Mouse (Mus musculus) adrenal gland, postnatal 10 days (tissue): ENCODE data around the gene Tnni1. TPM values are rescaled to one million over a fixed set of nuclear protein-coding genes. Genes with fewer than 3 reads are reported as not detected.
A peak's percentile ranks its signal among the peaks of the same experiment; 100 is the strongest.

Experiments
- DNase-seq: peaks from one replicate; pipeline ENCODE4 v3.0.0; 2021; ENCODE audit warnings: mixed read lengths
- total RNA-seq, 2 experiments: library from RNA; stranded (reverse); gene quantifications; 2 replicates each; pipeline ENCODE4 v1.2.3; 2021

Gene Tnni1
- total RNA-seq, 2 experiments from 2014 or later, result 7.7 to 41.7 TPM

DNA sequence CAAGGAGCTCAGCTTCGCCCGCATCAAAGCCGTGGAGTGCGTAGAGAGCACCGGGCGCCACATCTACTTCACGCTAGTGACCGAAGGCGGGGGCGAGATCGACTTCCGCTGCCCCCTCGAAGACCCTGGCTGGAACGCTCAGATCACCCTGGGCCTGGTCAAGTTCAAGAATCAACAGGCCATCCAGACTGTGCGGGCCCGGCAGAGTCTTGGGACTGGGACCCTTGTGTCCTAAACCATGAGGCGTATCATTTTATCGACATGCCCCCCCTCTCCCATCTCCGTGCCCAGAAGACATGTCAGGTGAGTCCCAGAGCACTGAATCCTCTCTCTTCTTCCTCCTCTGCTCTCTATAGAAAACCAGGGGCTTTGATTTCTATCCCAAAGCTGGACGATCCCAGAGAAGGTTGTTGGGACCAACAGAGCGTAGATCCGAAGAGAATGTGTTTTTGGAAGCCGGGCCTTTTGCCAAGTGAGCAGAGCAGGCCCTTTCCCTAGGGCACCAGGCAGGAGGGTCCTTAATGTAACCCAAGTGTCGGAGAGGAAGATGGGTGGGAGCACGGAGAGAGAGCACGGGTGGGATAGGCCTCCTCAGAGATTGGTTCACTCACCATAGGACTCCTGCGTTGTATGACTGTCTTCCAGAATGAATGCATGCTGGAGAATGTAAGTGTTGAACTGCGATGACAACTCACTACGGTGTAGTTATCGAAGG, 12.5 kb upstream of the Tnni1 start:
- no peak for DNase-seq

DNA sequence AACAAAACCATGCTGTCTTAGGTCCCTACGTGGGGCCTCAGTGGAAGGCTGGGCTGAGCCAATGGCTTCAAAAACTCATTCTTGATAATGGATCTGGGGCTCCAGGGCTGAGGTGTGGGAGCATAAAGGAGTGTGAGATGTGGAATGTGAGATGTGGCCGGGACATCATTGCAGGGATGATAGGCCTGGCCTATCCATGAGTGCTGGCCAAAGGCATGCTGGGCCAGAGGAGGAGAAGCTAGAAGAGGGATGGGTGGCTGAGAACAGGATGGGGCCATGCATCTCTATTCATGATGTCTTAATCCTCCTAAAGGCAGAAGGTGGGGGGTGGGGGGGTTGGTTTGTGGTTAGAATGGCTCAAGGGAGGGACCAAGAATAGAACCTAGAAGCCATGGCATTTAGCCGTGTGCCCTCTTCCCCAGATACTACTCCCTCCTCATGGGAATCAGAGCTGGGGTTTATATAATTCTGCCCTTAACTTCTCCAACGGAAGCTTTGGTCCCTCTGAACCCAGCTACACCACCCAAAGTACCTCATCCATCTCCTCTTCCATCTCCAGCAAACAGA, 11.8 kb upstream of the Tnni1 start:
- peak; percentile 46 for DNase-seq

DNA sequence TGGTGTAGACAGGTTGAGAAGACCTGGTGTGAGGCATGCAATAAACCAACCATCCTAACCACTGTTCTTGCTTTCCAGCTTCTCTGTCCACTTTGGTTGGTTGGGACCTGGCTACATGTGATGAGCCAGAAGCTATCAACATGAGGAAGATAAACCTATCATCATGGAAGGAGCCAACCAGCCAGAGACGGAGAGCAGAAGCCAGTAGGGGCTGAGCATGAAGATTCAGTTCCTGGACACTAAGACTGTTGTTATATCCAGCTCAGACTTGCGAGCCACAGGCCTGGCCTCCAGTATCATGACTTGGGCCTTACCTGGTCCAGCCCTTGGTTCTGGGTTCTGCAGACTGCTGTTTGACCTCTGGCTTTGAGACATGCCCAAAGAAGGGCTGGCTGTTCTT, 10.8 kb upstream of the Tnni1 start:
- DNase-seq, result no peak

DNA sequence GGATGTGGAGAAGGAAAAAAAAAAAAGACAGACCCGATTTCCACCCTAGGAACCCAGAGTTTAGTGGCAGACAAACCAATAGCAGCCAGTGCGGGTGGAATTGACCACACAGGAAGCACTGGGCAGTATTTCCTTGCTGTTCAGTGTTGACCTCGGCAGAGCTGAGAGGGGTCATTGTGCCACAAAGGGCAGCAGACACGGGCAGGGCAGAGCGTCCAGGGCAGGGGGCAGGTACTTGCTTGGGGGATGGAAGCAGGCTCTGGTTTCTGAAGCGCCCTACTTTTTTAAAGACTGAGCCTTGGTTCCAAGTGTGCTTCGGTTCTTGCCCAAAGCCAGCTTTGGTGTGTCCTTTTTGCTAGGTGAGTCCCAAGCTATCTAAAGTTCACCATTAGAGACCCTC, 9.0 kb upstream of the Tnni1 start:
- DNase-seq, result no peak

- peak; percentile 74 for DNase-seq
These were observed 8.2 kb upstream of the Tnni1 start for GRCm38 (mm10) chr1:135770896-135771572.

- no peak for DNase-seq
These were observed 7.7 kb upstream of the Tnni1 start for GRCm38 (mm10) chr1:135771573-135771970.

DNA sequence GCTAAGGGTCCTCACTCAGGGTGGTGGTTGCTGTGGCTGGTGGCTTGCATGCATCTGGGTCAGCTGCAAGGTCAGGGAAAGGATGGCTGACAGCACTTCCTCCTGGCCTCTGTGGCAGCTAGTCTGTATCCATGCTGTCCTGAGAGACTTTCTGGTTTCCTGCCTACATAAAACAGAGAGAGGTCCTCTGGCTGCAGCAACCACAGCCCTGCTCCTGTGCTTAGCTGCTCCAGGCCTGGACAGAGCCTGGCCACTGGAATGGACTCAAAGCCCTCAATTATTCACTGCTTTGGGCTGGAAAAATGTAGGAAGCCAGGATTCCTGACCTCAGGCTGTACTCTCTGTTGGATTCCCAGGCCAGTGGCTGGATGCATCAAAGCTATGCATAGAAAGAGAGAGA, 2.6 kb upstream of the Tnni1 start:
- DNase-seq, result no peak

DNA sequence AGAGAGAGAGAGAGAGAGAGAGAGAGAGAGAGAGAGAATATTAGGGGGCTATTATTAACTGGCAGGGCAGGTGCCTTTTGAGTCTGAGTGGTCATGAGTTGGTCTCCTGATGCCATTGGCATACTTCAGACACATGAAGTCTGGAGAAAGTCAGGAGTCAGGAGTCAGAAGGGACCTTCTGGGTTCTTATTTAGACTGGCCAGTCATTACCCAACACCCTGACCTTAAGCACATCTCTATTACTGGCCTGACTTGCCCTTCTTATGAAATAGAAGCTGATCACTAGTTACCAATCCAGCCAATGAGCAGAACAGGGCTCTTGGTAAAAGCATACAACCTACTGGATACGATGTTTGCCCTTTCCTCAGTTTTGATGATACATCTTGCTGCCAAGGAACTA, 2.2 kb upstream of the Tnni1 start:
- no peak for DNase-seq

GRCm38 (mm10) chr1:135780649-135781048, 1.4 kb downstream of the Tnni1 start:
- DNase-seq, result no peak

DNA sequence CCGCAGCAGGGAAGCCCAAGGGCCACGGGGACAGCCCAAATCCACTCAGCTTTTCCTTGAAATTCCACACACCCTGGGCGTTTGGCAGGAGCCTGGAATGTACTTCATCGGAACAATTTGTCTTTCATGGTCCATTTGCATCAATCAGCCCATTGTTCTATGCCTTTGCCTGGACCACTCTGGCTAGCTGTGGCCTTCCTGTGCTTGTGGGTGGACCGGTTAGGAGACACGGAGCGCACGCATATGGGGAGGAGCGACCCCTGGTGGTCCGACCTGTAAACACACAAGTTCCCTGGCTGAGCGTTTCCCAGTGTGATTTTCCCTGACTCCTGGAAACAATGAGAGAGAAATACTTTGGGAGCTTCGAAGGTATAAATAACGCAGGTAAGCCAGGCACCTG, 2.0 kb downstream of the Tnni1 start:
- peak; percentile 87 for DNase-seq

DNA sequence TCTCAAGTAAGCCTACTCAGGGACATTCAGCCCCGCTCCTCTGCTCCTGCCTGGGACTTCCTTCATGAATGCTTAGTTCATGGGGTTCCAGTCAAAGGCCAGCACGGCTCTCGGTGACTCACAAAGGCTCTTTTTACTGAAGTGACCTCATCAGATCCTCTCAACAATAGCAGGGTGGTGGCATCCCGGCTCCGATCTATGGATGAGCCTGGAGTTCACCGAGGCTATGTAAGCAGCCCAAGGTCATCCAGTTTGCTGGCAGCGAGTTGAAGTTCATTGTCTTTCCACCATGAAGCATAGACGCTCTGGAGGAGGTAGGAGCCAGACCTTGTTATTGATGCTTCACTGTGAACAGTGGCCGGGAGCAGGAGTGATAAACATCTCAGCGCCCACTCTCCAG, 3.6 kb downstream of the Tnni1 start:
- DNase-seq, result no peak

- DNase-seq, result peak; percentile 85
These were observed 8.6 kb downstream of the Tnni1 start for GRCm38 (mm10) chr1:135787799-135788198.

DNA sequence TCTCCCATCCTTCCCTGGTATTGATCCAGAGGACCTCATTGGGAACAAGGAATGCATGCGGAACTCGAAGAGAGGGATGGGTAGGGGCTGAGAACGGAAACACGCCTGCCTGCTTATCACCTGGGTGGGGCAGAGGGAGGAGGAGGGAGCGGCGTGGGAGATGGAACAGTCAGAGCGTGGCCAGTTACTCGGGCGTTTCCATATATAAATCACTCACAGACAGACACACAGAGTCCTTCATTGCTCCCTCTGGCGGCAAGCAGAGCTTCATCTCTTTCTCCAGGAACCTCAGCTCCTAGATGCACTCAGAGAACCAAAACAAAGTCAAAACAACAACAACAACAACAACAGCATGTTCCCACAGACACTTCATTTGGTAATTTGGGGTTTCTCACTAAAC, 9.5 kb downstream of the Tnni1 start:
- DNase-seq, result peak; percentile 44

GRCm38 (mm10) chr1:135789815-135790214, 10.6 kb downstream of the Tnni1 start:
- DNase-seq, result peak; percentile 88

- no peak for DNase-seq
These were observed 13.1 kb downstream of the Tnni1 start for GRCm38 (mm10) chr1:135792143-135792939.

DNA sequence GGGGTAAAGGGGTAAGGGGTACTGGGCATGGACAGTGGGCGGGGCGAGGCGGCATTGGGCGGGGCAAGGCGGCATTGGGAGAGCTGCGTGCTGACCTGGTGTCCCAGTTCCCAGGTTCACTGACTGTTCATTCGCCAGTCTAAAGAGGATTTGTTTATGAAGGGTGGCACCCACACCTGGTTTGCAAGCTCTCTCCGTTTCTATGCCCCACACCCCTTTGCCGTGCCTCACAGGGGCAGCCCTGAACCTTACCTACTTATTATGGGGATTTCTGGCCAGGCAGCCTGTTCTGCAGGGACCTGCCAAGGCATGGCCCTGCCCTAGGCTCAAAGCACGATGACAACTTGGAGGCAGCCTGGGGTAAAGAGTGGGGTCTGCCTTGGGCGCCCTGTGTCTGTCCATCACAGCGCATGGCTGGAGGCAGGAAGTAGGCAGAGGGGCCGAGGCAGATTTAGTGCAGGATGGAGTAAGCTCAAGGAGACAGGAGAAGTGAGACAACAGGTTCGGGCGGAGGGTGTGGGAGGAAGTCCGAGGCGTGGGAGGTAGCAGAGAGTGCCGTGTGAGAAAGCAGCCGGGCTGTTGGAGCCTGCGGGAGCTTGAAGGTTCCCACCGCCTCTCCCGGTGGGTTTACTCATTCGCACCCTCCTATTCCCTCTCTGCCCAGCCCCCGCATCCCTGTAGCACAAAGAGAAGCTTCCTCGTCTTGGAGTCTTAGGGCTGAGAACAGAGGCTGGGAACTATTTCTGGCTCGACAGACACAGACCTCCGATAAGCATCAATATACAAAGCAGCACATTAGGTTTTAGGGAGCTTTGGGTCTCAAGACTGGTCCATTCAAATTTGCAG, 14.4 kb downstream of the Tnni1 start:
- no peak for DNase-seq

DNA sequence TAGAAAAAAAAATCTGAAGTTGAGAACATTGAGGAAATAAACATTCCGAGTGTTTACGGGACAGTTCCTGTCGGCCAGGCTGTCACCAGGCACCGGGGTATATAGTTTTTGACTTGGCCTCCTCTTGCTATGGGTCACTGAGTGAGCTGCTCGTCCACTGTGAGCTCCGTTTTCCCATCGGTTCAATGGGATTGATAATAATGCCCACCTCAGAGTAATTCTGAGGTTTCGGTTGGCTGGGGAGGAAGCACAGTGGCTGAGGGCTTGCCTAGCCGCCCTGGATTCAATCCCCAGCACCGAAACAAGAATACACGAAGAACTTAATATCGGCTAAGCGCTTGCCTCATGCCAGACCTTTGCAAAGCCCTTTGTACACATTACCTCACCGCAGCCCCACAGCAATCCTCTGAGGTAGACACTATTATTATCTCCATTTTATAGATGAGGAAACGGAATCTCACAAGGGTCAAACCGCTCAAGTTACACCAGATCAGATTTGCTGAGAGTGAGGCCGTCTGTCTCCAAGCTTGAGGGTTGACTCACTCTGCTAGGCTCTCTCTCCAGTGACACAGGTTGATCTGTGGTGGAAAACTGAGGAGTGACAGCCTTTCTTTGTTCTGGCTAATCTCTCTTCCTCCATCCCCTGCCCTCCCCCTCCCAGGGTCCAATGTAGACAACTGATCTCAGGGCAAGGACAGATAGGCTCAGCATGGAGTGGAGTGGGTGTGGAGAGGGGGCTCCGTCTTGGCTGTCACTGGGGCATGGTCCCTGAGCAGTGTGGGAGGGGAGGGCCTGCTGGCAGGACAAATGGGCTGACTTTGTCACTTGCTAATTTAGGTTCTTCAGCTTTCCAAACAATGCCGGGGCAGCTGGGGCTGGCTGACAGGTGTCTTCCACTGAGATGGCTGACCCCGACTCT, 15.2 kb downstream of the Tnni1 start:
- no peak for DNase-seq

- no peak for DNase-seq
These were observed 19.3 kb downstream of the Tnni1 start for GRCm38 (mm10) chr1:135798492-135798891.

- no peak for DNase-seq
These were observed 19.9 kb downstream of the Tnni1 start for GRCm38 (mm10) chr1:135799109-135799627.

- no peak for DNase-seq
These were observed 21.1 kb downstream of the Tnni1 start for GRCm38 (mm10) chr1:135800192-135800950.
